Mouse (Mus musculus) intestine, embryonic 16.5 days (tissue): ENCODE results near the gene Kctd19. TPM values are rescaled to one million over a fixed set of nuclear protein-coding genes. Genes with fewer than 3 reads are reported as not detected.
A peak's percentile ranks its signal among the peaks of the same experiment; 100 is the strongest.

ENCODE experiments used
- ATAC-seq: fragments of 200-750 bp; cut with Nextera tagmentation; 2 replicates; pipeline ENCODE4 v1.8.0; 2017; ENCODE audit warnings: moderate TSS enrichment, moderate library complexity
- H3K27ac ChIP-seq: fragments of 300-500 bp; sonication (generic); 2 replicates; pipeline ENCODE4 v1.5.1; 2014; ENCODE audit warnings: mild to moderate bottlenecking, low read length
- H3K27me3 ChIP-seq: fragments of 300-500 bp; sonication (generic); replicated peaks from 2 replicates; pipeline ENCODE4 v1.6.1; 2014; ENCODE audit warnings: low read length, control low read depth, mixed read lengths; ENCODE audit not compliant: control insufficient read depth, insufficient read depth
- H3K36me3 ChIP-seq: fragments of 300-500 bp; sonication (generic); 2 replicates; pipeline ENCODE4 v1.6.1; 2014; ENCODE audit warnings: low read length, control low read depth; ENCODE audit not compliant: control insufficient read depth, insufficient read depth
- H3K4me1 ChIP-seq: fragments of 300-500 bp; sonication (generic); 2 replicates; pipeline ENCODE4 v1.6.1; 2014; ENCODE audit warnings: low read length, control low read depth, mixed read lengths; ENCODE audit not compliant: control insufficient read depth, insufficient read depth
- H3K4me2 ChIP-seq: fragments of 300-500 bp; sonication (generic); 2 replicates; pipeline ENCODE4 v1.6.1; 2014; ENCODE audit warnings: low read depth, low read length, control low read depth
- H3K4me3 ChIP-seq: fragments of 300-500 bp; sonication (generic); 2 replicates; pipeline ENCODE4 v1.5.1; 2014; ENCODE audit warnings: mild to moderate bottlenecking, low read length
- H3K9ac ChIP-seq: fragments of 300-500 bp; sonication (generic); 2 replicates; pipeline ENCODE4 v1.6.1; 2014; ENCODE audit warnings: low read depth, low read length
- H3K9me3 ChIP-seq: fragments of 300-500 bp; sonication (generic); 2 replicates; pipeline ENCODE4 v1.6.1; 2016; ENCODE audit warnings: low read length, control low read depth; ENCODE audit not compliant: control insufficient read depth
- WGBS: fragments of 180-500 bp; shearing (Covaris S2); extraction: QIAGEN DNeasy Blood & Tissue Kit; methylation state at CpG from one replicate; pipeline ENCODE4 v1.1.7; 2014; 5-methylcytosine and 5-hydroxymethylcytosine counted together
- polyA plus RNA-seq: library from polyadenylated mRNA; unstranded; fragments of >200 nt; fragmentation: Nextera tagmentation; extraction: Ambion mirVana; gene quantifications from 2 replicates; pipeline ENCODE4 v1.2.1, GENCODE M21; 2015

Kctd19 gene
- polyA plus RNA-seq, 1 experiment from 2014 or later = not detected

GRCm38 (mm10) chr8:105446127-105446552 lies 32.8 kb upstream of the Kctd19 start:
- H3K9ac ChIP-seq = no peak overlapping the region
- 30% methylated on average over 4 of the region's 4 CpGs for WGBS
- no peak overlapping the region for H3K27ac ChIP-seq
- H3K4me1 ChIP-seq = 0 out of 2 replicates have a peak, but pooled peaks cover 2% of the 10 kb centered on the region
- H3K9me3 ChIP-seq = no peaks in the 10 kb centered on the region
- no peak for ATAC-seq
- no peaks in the 10 kb centered on the region for H3K36me3 ChIP-seq
- H3K4me2 ChIP-seq = no peak overlapping the region
- H3K4me3 ChIP-seq = no peak overlapping the region
- no peaks in the 10 kb centered on the region for H3K27me3 ChIP-seq

- Histone ChIP-seq H3K4me3 (no peak overlapping the region), H3K4me2 (no peak overlapping the region), H3K27ac (no peak overlapping the region), H3K9me3 (no peaks in the 10 kb centered on the region), H3K9ac (no peak overlapping the region), H3K4me1 (0 out of 2 replicates have a peak, but pooled peaks cover 2% of the 10 kb centered on the region), H3K36me3 (no peaks in the 10 kb centered on the region), H3K27me3 (no peaks in the 10 kb centered on the region)
- ATAC-seq = no peak
- 33% methylated on average over 11 of the region's 11 CpGs for WGBS
Observed at GRCm38 (mm10) chr8:105445296-105446126, 32.2 kb upstream of the Kctd19 start.

GRCm38 (mm10) chr8:105442661-105443060 lies 29.4 kb upstream of the Kctd19 start:
- no peaks in the 10 kb centered on the region for H3K27me3 ChIP-seq

GRCm38 (mm10) chr8:105441433-105441832 lies 28.1 kb upstream of the Kctd19 start:
- Histone ChIP-seq H3K4me1 (0 out of 2 replicates have a peak, but pooled peaks cover 2% of the 10 kb centered on the region), H3K4me2 (no peak overlapping the region), H3K36me3 (no peaks in the 10 kb centered on the region), H3K4me3 (no peak overlapping the region), H3K27me3 (no peaks in the 10 kb centered on the region), H3K27ac (no peak overlapping the region), H3K9me3 (no peaks in the 10 kb centered on the region), H3K9ac (no peak overlapping the region)
- no peak; the same call in 1 of the 2 replicates for ATAC-seq
- WGBS = 10% methylated on average over 6 of the region's 6 CpGs

More at GRCm38 (mm10) chr8:105442661-105443060, 29.4 kb upstream of the Kctd19 start:
- Histone ChIP-seq H3K4me1 (0 out of 2 replicates have a peak, but pooled peaks cover 2% of the 10 kb centered on the region), H3K27ac (no peak overlapping the region), H3K4me3 (no peak overlapping the region), H3K36me3 (no peaks in the 10 kb centered on the region), H3K9me3 (no peaks in the 10 kb centered on the region), H3K4me2 (no peak overlapping the region), H3K9ac (no peak overlapping the region)
- 90% methylated on average over 5 of the region's 5 CpGs for WGBS
- ATAC-seq = no peak

DNA sequence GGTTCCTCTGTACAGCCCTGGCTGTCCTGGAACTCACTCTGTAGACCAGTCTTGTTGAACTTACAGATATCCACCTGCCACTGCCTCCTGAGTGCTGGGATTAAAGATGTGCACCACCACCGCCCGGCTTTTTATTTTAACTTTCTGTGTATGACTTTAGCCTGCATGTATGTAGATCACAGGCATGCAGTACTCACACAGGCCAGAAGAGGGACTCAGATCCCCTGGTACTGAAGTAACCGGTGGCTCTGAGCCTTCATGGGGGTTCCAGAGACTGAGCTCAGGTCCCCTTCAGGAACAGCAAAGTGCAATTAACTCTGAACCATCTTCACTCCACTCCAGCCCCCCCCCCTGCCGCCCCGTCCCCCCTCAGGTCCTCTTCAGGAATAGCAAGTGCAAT lies 25.6 kb upstream of the Kctd19 start:
- ATAC-seq = no peak
- Histone ChIP-seq H3K27ac (no peak overlapping the region), H3K4me1 (no peaks in the 10 kb centered on the region), H3K4me3 (no peak overlapping the region), H3K4me2 (no peak overlapping the region), H3K9me3 (no peaks in the 10 kb centered on the region), H3K27me3 (no peaks in the 10 kb centered on the region), H3K9ac (no peak overlapping the region), H3K36me3 (no peaks in the 10 kb centered on the region)
- WGBS = 49% methylated on average over 5 of the region's 5 CpGs

DNA sequence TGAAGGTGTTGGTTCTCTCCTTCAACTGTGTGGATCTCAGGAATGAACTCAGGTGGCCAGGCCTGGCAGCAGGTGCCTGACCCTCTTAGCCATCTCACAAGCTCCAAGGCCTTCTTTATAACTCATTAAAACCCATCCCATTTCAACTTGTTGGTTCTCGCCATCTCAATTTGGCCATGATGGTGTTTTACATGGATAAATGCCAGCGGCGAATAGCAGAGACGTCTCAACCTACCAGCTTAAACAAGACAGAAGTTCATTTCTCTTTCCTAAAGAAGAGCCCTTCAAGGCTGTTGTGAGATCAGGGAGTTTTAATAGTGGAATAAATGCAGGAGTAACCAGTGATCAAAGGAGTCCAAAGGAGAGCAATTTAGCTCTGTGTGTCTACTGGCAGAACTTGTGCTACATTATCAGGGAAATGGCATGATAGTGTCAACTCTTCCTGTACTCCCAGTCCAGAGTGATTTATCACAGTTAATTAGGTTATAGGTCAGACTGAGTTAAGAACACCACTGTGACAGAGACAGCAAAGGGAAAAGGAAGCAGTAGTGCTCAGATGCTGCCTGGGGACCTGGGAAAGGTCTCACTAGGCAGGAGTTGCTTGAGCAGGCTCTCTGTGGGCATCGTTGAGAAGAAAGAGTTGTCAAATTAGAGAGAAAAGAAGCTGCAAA lies 23.9 kb upstream of the Kctd19 start:
- Histone ChIP-seq H3K27ac (no peak overlapping the region), H3K27me3 (no peaks in the 10 kb centered on the region), H3K4me3 (no peak overlapping the region), H3K4me1 (no peaks in the 10 kb centered on the region), H3K9ac (no peak overlapping the region), H3K9me3 (no peaks in the 10 kb centered on the region), H3K36me3 (no peaks in the 10 kb centered on the region), H3K4me2 (no peak overlapping the region)
- peak; percentile 69 for ATAC-seq
- 84% methylated on average over 5 of the region's 5 CpGs for WGBS

- Histone ChIP-seq H3K9me3 (no peaks in the 10 kb centered on the region), H3K4me1 (no peaks in the 10 kb centered on the region), H3K27ac (no peak overlapping the region), H3K4me3 (no peak overlapping the region), H3K36me3 (no peaks in the 10 kb centered on the region), H3K4me2 (no peak overlapping the region), H3K27me3 (no peaks in the 10 kb centered on the region), H3K9ac (no peak overlapping the region)
- ATAC-seq = no peak
- WGBS = 69% methylated on average over 5 of the region's 5 CpGs
Observed at GRCm38 (mm10) chr8:105436218-105436617, 22.9 kb upstream of the Kctd19 start.

- whole genome bisulfite sequencing = 59% methylated on average over 5 of the region's 5 CpGs
- no peak for ATAC-seq
- no peaks in the 10 kb centered on the region for H3K36me3 ChIP-seq
- H3K4me3 ChIP-seq = no peak overlapping the region
- no peak overlapping the region for H3K27ac ChIP-seq
- H3K4me2 ChIP-seq = no peak overlapping the region
- no peaks in the 10 kb centered on the region for H3K27me3 ChIP-seq
- H3K9me3 ChIP-seq = no peaks in the 10 kb centered on the region
- H3K4me1 ChIP-seq = no peaks in the 10 kb centered on the region
- H3K9ac ChIP-seq = no peak overlapping the region
Observed at GRCm38 (mm10) chr8:105434136-105434535, 20.8 kb upstream of the Kctd19 start.

- Histone ChIP-seq H3K4me3 (no peak overlapping the region), H3K27ac (no peak overlapping the region), H3K9ac (no peak overlapping the region), H3K4me1 (no peaks in the 10 kb centered on the region), H3K4me2 (no peak overlapping the region), H3K9me3 (no peaks in the 10 kb centered on the region), H3K36me3 (no peaks in the 10 kb centered on the region), H3K27me3 (no peaks in the 10 kb centered on the region)
- ATAC-seq = no peak
- whole genome bisulfite sequencing = 50% methylated on average over 5 of the region's 5 CpGs
Observed at GRCm38 (mm10) chr8:105433511-105433910, 20.2 kb upstream of the Kctd19 start.
